Mouse (Mus musculus) cerebellum, postnatal 36 days (tissue): ENCODE results near the gene 2610528A11Rik.

Experiments
- DNase-seq, 2 experiments: peaks; one replicate each; pipeline ENCODE4 v3.0.0; 2021 to 2022; ENCODE audit warnings: mixed read lengths in 2 of 2

2610528A11Rik gene

DNA sequence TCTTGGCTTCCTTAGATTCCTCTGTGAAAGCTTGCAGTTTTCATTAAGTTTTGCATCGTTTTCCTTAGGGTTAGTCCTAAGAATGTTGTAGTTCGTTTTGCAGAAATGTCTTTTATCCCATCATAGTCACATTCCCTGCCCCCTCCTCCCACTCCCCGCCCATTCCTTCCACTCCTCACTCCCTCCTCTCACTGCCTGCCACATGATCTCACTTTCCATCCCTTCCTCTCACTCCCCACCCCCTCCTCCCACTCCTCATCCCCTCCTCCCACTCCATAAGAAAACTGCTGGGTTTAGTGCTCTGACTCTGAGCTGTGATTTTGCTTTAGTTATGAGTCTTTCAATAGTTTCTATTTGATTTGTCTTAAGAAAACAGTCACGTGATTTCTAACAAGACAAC is 30.1 kb downstream of the 2610528A11Rik start:
- DNase-seq: no peak

DNA sequence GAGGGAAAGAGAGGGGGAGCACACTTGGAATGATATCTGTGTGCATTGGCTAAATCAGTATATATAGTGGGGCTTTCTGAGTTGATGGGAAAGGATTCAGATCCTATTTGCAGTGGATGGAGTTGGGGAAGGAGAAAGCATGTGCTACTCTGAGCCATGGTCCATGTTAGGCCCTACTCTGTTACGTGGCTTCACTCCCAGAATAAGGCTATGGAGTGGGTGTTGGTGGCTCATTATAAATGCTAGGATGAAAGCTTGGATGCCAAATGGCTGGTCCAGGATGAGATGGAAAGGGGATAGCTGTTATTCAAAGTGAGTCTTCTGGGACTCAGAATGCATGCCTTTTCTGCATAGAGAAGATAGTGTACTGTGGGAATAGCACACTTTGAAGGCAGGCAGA is 33.1 kb downstream of the 2610528A11Rik start:
- DNase-seq: no peak

DNA sequence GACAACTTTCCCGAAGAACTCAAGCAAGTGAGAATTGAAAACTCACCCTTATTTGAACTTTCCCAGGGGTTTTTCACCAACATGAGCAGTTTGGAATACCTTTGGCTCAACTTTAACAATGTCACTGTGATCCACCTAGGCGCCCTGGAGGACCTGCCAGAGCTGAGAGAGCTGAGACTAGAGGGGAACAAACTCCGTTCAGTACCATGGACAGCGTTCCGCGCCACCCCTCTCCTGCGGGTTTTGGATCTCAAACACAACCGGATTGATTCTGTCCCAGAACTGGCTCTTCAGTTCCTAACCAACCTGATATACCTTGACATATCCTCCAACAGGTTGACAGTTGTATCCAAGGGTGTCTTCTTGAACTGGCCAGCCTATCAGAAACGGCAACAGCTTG is 45.3 kb downstream of the 2610528A11Rik start:
- no peak for DNase-seq

DNA sequence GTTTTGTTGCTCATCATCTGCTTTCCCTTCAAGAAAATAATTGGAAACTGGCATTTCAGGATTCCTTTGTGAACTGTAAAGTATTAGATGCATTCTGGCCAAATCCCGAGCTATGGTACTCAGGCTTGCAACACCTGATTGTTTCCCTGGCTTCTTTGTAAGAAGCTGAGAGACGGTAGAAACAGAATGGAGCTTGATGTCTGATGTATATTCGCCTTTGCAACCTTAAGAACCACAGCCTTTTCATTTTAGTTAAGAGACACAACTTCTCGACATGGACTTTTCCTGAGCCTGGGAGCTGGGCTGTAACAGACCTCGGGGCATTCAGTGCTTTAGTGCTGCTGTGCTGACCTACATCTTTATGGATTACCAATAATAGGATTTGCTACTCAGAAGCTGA is 46.2 kb downstream of the 2610528A11Rik start, which contains the start of gene Lrit2:
TSS of gene Lrit2 (plus strand) at position 301 of the 400 bp plus-strand sequence.
- DNase-seq: no peak

DNA sequence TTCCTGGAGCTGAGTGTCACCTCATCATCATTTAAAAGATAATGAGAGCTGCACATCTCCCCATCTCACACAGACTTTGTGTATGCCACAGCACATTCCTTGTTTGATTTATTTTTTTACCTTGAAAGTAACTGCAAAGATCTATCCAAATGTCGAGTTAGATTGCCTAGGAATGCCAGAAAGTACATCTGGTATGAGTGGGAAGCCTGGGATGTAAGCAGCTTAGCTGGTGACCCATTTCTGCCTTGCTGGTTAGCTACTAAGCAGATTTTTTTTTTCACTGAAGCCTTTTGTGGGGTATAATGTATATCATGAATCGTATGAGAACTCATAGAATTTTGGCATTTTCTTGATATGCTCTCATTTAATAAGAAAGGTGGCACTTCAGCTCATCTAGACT is 47.2 kb downstream of the 2610528A11Rik start:
- no peak for DNase-seq

DNA sequence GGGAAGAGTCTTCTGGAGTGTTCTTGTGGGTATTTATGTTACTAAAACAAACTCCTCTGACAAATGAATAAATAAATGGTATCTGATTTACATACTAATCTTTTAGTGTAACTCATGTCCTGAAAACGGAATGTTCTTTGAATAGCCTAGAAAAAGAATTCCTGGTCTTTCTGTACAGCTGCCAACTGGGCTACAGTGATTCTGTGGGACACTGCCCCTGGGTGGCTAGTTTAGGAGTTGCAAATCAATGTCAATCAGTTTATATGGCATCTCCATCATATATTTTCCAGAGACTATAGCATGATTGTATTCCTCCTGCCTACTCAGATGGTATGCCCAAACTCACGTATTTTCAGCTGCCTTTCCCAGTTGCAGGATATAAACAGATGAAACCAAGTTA is 49.0 kb downstream of the 2610528A11Rik start:
- no peak for DNase-seq
